Mouse (Mus musculus) cortical plate, adult 2 months (tissue): ENCODE measurements around the gene Rpl10a.

Experiments used
- CTCF ChIP-seq: fragments of 200-500 bp; IDR thresholded peaks from 2 replicates; pipeline ENCODE4 v1.5.1; 2011; ENCODE audit warnings: mild to moderate bottlenecking, control low read depth, low read length; ENCODE audit not compliant: insufficient read depth; ENCODE audit errors: extremely low read depth
- POLR2A ChIP-seq: fragments of 200-500 bp; IDR thresholded peaks from 2 replicates; pipeline ENCODE4 v1.6.1; 2011; ENCODE audit warnings: mild to moderate bottlenecking, low read length, control low read depth; ENCODE audit not compliant: insufficient read depth; ENCODE audit errors: extremely low read depth

- TF ChIP-seq CTCF, result peak; percentile 63
- no peak for TF ChIP-seq POLR2A
These were observed 40.2 kb downstream of the Rpl10a start for GRCm38 (mm10) chr17:28368449-28368848.
